Mouse (Mus musculus): ENCODE measurements around the gene 9430015G10Rik.

GRCm38 (mm10) chr4:156063861-156064509 lies 45.8 kb upstream of the 9430015G10Rik start:
- TF ChIP-seq CTCF (IDR thresholded peaks at IDR 0.05; ENCODE audit: control insufficient read depth, insufficient read depth, insufficient read length), result no peak
- TF ChIP-seq USF1 (IDR thresholded peaks at IDR 0.05; ENCODE audit: low read depth), result no peak
- TF ChIP-seq MYOD1 (IDR thresholded peaks at IDR 0.05; ENCODE audit: control insufficient read depth, insufficient read length, low read depth), result no peak
- TF ChIP-seq MAX (IDR thresholded peaks at IDR 0.05), result no peak
- no peak for TF ChIP-seq MYOG (IDR thresholded peaks at IDR 0.05; ENCODE audit: control insufficient read depth, extremely low read depth, insufficient read length)
- TF ChIP-seq FOSL1 (IDR thresholded peaks at IDR 0.05; ENCODE audit: insufficient read depth, low read length, poor library complexity, severe bottlenecking), result no peak
